Mouse (Mus musculus) Muller cell, postnatal 12 days (primary cell): Measurements from ENCODE around the gene Dnajc5.

Source experiments
- DNase-seq: peaks from one replicate; pipeline ENCODE4 v3.0.0-alpha.2; 2015; ENCODE audit errors: inconsistent ontology term

Dnajc5 gene

DNA sequence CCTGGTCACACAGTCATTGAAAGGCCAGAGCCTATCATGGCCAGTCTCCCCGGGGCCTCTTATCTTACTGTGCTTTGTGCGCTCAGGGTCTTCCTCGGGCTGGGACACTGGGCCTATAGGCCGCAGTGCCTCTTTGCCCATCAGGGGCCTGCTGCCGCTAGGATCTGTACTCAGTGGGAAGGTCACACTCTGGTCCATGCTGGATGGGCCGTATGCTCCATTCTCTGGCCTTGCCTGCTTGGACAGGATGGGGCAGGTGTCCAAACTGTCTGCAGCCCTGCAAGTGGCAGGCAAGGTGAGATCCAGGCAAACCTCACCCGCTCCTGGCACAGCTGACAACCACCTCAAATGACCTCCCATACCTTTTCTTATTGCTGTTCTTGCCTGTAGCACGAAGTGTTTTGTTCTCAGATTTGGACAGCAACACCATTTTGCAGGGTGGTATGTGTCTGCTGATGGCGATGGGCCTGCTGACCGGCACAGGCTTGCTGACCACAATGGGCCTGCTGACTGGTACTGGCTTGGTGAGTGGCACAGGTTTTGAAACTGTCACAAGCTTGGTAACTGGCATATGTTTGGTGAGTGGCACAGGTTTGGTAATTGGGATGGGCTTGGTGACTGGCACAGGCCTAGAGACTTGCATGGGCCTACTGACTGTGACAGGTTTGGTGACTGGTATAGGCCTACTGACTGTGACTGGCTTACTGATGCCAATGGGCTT is 68.9 kb downstream of the Dnajc5 start:
- no peak for DNase-seq

- no peak for DNase-seq
Measured at GRCm38 (mm10) chr2:181589732-181590105, 69.4 kb downstream of the Dnajc5 start.

DNA sequence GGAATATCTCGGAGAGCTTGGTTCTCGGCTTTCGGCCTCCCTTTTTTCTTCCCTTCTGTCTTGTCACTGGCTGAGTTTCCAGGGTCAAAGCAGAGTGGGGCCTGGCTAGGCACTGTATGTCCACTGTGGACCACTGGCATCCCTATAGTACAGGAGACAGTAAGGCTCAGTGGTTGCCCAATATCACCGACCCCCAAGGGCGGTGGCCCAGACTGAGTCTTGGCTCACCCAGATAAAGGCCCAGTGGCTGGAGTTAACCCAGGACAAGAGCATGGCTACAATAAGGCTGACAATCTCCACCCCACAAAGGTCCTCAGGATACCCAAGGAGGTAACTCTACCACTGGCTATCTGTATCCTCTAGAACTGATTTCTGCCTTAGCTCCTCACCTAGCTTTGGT is 70.2 kb downstream of the Dnajc5 start:
- no peak for DNase-seq

DNA sequence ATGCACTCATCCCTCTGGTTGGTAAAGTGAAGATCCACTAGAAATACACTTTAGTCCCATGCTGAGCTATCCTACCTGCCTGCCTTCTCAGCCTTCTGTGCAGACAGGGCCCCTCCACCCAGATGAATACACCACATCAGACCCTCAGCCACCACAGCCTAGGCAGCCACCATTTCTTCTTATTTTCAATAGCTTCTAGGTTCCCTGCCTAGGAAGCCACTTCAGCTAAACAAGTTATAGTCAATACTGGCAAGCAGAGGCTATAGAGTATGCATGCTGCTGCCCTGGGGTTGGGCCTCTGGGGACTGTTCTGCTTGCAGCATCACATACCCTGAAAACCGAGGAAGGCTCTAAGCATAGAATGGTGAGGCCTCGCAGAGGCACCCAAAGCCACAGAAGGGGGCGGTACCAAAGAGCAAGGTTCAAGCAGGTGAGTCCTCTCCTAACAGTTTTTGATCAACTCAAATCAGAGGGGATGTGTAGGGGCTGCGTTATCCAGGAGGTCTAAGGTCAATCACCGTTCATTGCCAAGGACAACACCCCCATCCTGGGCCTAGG is 71.3 kb downstream of the Dnajc5 start, which contains the start of gene Prpf6:
TSS of gene Prpf6 (plus strand) at position 341 of the 558 bp plus-strand sequence.
- no peak for DNase-seq

DNA sequence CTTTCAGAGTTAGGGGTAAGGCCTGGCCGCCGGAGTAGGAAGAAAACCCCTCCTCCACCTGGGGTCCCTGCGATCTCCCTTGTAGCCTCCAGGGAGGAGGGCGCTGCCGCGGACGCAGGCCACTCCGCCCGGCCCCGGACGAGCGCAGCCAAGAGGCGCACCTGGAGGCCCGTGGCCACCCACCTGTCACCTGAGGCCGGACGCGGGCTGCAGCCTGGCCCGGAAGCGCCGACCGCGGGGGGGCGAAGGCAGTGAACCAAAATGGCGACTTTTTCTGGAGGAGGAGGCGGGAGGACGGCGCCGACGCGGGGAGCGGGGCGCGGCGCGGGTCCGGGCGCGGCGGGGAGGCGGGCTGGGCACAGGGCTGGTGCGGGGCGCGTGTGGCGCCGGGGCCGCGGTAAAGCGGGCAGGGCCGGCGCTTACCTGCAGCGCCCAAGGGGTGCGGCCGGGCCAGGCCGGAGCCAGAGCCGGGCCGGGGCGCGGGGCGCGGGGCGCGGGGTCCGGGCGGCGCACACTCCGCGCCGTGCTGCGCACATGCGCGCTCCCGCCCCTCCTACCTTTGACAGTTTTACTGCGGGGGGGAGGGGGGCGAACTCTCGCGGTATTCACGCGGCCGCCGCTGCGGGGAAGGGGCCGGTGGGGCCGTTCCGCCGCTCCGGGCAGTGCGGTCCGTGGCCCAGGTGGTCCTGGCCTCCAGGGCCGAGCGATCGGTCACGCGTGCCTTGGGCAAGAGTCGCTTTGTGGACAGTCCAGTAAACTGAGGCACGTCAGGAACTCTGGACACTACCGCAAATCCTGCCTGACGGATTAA is 72.2 kb downstream of the Dnajc5 start, which contains the start of gene Zfp512b:
TSS of gene Zfp512b (minus strand) at position 573 of the 811 bp plus-strand sequence.
- peak; percentile 85 for DNase-seq

DNA sequence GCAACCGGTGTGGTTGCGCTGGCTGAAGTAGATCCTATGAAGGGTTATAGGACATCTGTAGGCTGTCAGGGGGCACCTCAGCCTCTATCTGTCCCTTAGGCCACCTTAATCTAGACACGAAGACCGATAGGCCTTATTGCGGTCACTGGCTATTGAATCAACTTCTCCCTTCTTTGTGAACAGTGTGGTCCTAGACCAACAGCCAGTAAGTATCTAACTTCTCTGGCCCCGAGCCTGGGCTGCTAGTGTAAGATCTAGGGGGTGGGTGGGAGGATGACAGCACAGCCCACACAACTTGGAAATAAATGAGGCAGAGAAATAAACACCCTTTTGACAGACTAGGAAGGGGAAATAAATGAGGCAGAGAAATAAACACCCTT is 72.7 kb downstream of the Dnajc5 start:
- DNase-seq = peak; percentile 65

GRCm38 (mm10) chr2:181593937-181594336 is 73.7 kb downstream of the Dnajc5 start:
- no peak for DNase-seq

GRCm38 (mm10) chr2:181594946-181595696 is 74.8 kb downstream of the Dnajc5 start:
- DNase-seq = no peak

GRCm38 (mm10) chr2:181596221-181596960 is 76.1 kb downstream of the Dnajc5 start:
- no peak for DNase-seq

DNA sequence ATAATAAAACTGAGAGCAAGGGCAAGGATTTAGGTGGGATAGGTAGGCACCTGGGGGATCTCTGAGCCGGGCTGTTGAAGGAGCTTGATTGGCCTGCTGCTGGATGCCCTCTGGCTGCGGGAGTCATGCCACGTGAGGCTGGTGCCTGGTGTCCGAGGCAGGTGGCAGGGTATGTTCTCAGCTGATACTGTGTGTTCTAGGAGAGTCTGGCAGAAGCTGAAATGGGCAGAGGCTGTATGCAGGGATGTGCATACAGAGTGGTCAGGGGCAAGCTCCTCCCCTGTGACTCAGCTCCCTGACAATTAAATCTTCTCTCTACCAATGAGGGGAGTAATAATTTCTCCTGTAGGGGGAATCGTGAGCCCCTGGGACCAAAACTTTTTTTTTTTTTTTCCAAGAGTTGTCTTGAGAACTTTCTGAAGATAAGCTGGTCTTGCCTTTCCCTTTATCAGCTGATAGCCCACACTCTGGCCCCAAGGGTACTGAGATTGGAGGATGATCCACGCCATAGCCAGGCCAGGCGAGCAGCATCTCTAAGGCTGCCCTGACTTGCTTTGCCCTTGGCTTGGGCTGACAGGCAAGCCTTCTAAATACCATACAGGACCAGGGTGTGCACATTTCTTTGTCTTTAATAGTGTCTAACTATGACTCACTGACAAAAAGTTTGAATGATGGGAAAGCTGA is 77.2 kb downstream of the Dnajc5 start:
- DNase-seq = peak; percentile 69

DNA sequence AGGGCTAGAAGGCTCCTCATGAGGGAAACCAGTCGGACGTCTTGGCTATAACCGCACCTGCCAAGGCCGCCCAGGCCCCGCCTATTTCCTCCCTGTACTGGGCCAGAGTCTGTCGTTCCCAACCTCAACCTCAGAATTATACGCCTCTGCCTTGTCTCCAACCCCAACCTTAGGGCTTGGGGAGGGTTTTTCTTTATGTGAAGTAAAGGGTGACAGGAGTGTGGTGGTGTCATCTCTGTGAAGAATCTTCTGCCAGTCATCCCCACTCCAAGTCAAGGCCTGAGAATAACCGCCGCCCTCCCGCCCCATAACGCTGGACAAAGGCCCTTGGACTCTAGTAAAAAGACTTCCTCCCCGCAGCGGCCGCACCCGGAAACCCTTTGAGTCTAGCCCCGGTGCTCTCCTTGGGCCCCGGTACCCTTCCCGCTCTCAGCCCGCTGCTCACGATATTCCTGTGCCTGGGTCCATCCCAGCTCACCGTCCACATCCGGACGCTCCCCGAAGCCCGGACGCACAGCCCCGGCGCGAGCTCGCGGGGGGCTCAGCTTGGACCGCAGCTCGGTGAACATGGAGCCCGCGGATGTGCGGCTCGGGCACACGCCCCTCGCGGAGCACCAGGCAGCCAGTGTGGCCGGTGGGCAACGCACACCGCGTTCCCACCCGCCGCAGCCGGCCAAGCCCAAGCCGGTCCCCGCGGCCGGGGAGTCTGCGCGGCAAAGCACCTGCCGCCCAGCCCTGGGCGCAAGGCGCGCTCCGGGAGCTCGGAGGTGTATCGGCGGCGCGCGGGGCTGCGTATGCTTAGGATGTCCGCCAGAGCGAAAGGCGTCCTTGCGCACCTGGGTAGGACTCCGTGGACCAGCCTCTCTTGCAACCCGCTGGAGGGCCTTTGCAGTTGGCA is 78.4 kb downstream of the Dnajc5 start, which contains the start of gene Samd10:
TSS of gene Samd10 (minus strand) at position 759 of the 898 bp plus-strand sequence.
- peak; percentile 54 for DNase-seq

- DNase-seq = no peak
Measured at GRCm38 (mm10) chr2:181600226-181600758, 80.0 kb downstream of the Dnajc5 start.

- DNase-seq = peak; percentile 95
Measured at GRCm38 (mm10) chr2:181600828-181601750, 80.8 kb downstream of the Dnajc5 start.

- no peak for DNase-seq
Measured at GRCm38 (mm10) chr2:181601751-181602145, 81.5 kb downstream of the Dnajc5 start.

- no peak for DNase-seq
Measured at GRCm38 (mm10) chr2:181602367-181602766, 82.1 kb downstream of the Dnajc5 start.
